Comparison of ENCODE assay signal across 11 mouse cellular contexts in the genomic region with DNA sequence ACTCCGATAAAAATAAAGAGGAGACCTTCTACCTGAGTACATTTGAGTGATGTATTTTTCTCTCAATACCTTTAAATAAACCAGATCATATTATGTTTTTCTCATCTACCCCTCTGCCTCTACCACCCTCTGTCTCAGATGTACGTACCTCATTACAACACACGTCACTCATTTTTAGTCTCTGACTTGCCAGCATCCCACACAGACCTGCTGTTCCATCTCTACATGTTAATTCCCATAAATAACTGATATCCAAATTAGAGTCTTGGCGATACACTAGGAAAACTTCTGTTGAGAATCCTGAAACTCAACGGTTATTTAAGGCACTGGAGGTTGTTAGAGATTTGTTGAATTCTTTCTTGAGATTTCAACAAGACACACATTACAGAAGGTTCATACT.
DNase-seq lines count a peak whose midpoint lies in the region; ATAC-seq lines count a peak whose summit lies in the region.
"Had no signal": no experiment of that assay in that cellular context is flagged by ENCODE, and none has a peak within 500 bp of the region (broad histone marks: within the 10 kb centered on the region; RNA-seq: fewer than 3 reads in every experiment).

No protein-coding gene starts in this region.

- intact Hi-C loops in left cerebral cortex, postnatal 14 days (cut with DNase I) = no loop called here

- ATAC-seq in activated CD4-positive, CD25-positive, alpha-beta regulatory T cell, adult 4 months = no peak
- ATAC-seq: intestine, embryonic 16.5 days; midbrain, embryonic 13.5 days had no signal

- peak; percentile 33 to 57 for DNase-seq in right cerebral cortex, adult 2 months (ENCODE audit: low spot score in 2 of 2)
- no peak for DNase-seq in right cerebral cortex, postnatal 14 days
- peak; percentile 33 to 75 for DNase-seq in layer of hippocampus, adult 8-10 months (ENCODE audit: low spot score in 2 of 2)
- DNase-seq in left cerebral cortex, postnatal 14 days (ENCODE audit: low spot score in 2 of 2) = peak; percentile 48 to 73
- DNase-seq in adrenal gland, adult (ENCODE audit: inconsistent age in 2 of 2, low spot score in 1 of 2) = no peak
- no peak for DNase-seq in spleen, postnatal 14 days (ENCODE audit: low spot score in 2 of 2)
- DNase-seq: cerebellum, postnatal 36 days; gastrocnemius, postnatal 36 days had no signal

Comparison
In these comparisons a context has a peak if more than half of its experiments do, and no peak if none do; other contexts are left out.
1. DNase-seq: peak in right cerebral cortex, adult 2 months (2 of 2), layer of hippocampus, adult 8-10 months (2 of 2) and left cerebral cortex, postnatal 14 days (2 of 2); none in right cerebral cortex, postnatal 14 days (single experiment), adrenal gland, adult (0 of 2) and spleen, postnatal 14 days (0 of 2).